Mouse (Mus musculus) activated CD4-positive, CD25-positive, alpha-beta regulatory T cell (primary cell): Measurements from ENCODE around the gene Ngb. TPM values are rescaled to one million over a fixed set of nuclear protein-coding genes. Genes with fewer than 3 reads are reported as not detected.

Source experiments
- polyA plus RNA-seq, 2 experiments: library from polyadenylated mRNA; unstranded; fragments of 100-300 nt; shearing (Covaris generic); gene quantifications; one replicate each; pipeline ENCODE4 v1.2.1; 2017

The Ngb gene
- under 1 TPM in 1 of 2 experiments, not detected in 1; 0.19 TPM for polyA plus RNA-seq

DNA sequence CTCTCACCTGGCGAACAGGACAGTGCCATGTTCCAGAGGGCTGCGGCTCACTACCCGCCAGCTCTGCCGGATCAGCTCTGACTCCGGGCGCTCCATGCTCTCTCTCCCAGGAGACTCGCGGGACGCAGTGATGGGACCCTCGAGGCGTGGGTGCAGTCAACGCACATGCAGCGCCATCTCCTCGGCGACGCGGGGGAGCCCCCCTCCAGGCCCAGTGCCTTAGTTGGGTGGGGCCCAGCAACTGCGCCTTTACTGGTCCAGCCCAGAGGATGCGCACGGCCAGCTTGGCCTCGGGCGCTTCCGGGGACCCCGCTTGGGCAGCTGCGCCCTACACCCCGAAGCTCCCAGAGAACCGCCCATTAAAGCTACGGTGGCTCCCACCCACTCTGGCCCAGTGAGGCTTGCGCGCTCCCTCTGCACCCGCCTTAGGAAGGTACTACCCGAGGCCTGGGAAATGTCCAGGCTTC, at the start of gene Ngb:
Gene Ngb, minus strand, starts transcription at position 375 of the 467 bp plus-strand sequence.

DNA sequence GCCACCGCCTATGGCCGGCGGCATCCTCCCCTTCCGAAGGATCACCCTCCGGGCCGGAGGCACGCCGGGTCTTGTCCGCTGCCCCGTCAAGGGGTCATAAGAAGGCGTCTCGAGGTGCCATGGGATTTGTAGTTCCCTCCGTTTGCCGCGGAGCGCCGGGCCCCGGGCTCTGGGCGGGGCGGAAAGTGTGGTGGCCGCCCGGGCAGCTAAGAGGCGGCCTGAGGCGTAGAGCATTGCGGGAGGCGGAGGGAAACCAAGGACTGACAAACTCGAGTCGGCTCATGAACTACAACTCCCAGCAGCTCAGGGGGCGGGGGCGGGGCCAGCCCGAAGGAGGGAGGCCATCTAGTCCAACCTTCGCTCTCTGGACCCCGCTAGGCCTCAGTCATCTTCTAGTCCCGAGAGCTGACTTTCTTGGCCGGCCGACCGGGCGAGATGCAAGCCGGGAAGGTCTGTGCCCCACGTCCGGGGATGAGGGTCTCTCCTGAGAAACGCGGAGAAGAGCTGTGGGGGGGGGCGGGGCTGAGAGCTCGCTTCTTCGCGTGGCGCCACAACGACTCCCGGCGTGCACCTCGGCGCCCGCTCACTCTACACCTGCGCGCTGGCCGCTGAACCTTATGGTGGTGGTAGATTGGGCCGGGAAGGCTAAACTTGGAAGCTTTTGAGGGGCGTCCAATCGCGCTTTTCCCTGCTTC, 45.2 kb upstream of the Ngb start, which contains the start of gene Pomt2:
Gene Pomt2, minus strand, starts transcription at position 574 of the 695 bp plus-strand sequence.

DNA sequence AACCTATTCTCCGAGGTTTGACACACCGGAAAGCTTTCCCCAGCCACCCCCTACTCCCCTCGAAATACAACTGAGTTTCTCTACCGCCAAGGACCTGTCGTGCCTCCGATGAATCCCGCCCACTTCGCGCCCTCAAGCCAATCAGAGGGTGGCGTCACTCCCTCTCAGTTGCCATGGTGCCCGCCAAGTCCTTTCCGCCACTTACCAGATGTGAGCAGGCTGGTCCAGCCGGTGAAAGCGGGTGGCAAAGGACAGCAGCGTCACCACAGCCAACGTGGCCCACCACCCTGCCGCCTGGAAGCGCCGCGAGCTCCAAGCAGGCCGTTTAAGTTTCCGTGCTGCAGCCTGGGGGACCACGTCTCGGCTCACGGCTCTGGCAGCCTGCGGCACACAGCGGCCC, 44.6 kb upstream of the Ngb start, which contains the start of gene Gstz1:
Gene Gstz1, plus strand, starts transcription at position 200 of the 400 bp plus-strand sequence.

Other genes with a start within 250 kb of the Ngb start
- 100 to 1,000 TPM in 1 of 2 experiments, 10 to 100 TPM in 1; 37.1 to 104 TPM for gene Irf2bpl, start 217.7 kb downstream of the Ngb start, polyA plus RNA-seq
- 10 to 100 TPM; 13.9 to 26.6 TPM for gene Cipc, start 155.5 kb downstream of the Ngb start, polyA plus RNA-seq
- under 1 TPM in 1 of 2 experiments, not detected in 1; 0.57 TPM for gene Zdhhc22, start 112.1 kb downstream of the Ngb start, polyA plus RNA-seq
- under 1 TPM in 1 of 2 experiments, not detected in 1; 0.37 TPM for gene Tmem63c, start 81.2 kb downstream of the Ngb start, polyA plus RNA-seq
- gene Gstz1, start 44.6 kb upstream of the Ngb start, polyA plus RNA-seq = 1 to 10 TPM; 8.3 to 9.4 TPM
- gene Pomt2, start 45.4 kb upstream of the Ngb start, polyA plus RNA-seq = 1 to 10 TPM; 2.0 to 2.8 TPM
- gene Samd15, start 97.2 kb upstream of the Ngb start, polyA plus RNA-seq = 1 to 10 TPM; 2.6 to 3.8 TPM
- gene Tmed8, start 97.9 kb upstream of the Ngb start, polyA plus RNA-seq = 1 to 10 TPM; 3.6 to 7.5 TPM
- gene Noxred1, start 136.2 kb upstream of the Ngb start, polyA plus RNA-seq = 1 to 10 TPM in 1 of 2 experiments, under 1 TPM in 1; 0.81 to 1.2 TPM
- 10 to 100 TPM; 33.9 to 35.7 TPM for gene Vipas39, start 163.7 kb upstream of the Ngb start, polyA plus RNA-seq
- gene Ahsa1, start 163.9 kb upstream of the Ngb start, polyA plus RNA-seq = 100 to 1,000 TPM; 159 to 164 TPM
- not detected for gene Ism2, start 197.2 kb upstream of the Ngb start, polyA plus RNA-seq